Mouse (Mus musculus) brain, adult 2 months (tissue): ENCODE results near the gene Chn2.

Source experiments
- DNase-seq: peaks from one replicate; pipeline ENCODE4 v3.0.0; 2011; ENCODE audit warnings: low read depth, low spot score

Gene Chn2

DNA sequence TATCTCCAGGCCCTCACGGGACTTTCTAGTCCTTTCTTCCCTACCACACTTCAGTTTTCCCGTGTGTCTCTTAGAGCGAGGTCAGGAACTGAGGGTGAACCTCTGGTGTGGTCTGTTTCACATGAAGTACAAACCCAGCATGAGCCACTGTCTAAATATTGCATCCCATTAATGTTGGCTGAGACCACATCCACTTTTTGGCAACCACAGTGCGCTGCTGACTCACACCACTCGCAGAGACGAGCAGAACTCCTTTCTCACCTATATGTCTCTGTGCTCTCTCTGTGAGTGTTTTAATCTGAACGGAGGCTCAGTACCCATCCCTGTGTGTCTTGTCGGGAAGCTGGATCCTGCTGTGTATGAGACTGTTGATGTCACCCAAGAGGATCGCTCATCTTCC, 76.9 kb downstream of the Chn2 start:
- DNase-seq: peak; percentile 80

DNA sequence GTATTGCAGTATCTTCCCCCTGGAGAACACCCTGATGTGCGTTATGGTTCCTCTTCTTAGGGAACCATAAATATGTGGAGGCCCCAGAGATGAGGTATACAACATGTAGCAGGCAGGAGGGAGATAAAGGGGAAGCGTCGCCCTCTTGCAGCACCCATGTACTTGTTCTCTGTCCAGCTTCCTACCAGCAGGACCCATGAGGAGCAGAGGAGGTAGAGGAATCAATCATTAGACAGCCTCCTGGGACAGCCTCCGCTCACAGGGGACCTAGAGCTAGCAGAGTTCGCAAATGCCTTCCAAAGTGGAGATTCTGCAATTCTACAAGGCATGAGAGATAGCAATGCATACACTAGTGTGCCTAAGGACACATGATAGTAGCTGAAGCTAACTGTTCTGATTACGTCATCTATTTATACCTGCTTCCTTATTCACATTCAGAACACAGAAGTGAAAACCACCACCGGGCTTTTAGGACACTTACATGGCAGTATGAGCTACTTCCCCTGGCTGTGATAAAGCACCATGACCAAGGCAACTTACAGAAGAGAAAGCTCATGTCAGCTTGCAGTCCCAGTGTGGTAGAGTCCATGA, 77.7 kb downstream of the Chn2 start:
- DNase-seq: no peak

GRCm38 (mm10) chr6:54118395-54118794, 79.0 kb downstream of the Chn2 start:
- no peak for DNase-seq

DNA sequence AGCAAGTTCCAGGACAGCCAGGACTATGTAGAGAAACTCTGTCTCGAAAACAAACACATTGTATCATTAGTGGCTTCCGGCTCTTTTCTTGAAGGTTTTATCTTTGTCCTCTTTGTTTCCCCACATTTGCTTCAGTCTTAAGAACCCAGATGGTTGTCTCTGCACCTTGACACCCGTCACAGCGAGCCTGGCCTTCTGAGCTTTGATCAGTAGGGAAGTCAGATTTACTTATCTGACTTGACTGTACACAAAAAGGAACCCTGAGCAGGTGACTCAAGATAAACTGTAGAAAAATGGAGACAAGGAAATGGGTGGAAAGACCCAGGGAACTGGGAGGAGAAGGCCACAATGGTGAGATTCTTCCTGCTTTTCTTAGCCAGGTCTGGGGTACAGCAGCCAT, 79.5 kb downstream of the Chn2 start:
- DNase-seq: no peak

DNA sequence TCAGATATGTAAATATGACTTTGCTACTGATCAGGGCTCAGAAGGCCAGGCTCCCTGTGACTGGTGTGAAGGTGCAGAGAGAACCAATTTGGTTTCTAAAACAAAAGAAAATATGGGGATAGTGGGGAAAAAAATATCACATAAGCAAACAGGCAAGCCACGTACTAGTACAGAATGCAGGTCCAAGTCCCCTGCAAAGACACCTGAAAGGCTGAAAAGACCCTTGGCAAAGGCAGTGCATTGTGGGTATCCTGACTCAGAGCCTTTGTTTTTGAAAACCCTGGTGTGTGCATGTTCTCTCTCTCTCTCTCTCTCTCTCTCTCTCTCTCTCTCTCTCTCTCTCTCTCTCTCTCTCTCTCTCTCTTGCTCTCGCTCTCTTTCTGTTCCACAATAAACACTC, 80.1 kb downstream of the Chn2 start:
- no peak for DNase-seq

- peak; percentile 100 for DNase-seq
Measured at GRCm38 (mm10) chr6:54119885-54120666, 80.7 kb downstream of the Chn2 start.

DNA sequence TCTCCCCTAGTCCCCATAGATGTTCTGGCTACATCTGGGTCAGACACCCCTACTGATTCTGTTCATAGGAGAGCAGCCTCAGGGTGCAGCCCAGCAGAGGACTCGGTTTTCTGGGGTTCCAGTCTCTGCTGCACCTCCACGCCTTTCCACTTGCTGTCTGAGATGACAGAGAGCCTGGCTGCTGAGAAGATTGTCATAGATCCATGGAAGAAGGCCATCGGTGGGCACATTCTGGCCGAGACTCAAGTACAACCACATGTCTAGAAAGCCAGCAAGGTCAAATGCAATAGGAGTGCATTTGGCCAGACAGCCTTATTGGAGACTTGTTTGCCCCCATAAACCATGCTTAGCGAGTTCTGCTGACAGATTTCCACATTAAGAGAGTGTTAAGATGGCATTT, 81.5 kb downstream of the Chn2 start:
- DNase-seq: no peak

DNA sequence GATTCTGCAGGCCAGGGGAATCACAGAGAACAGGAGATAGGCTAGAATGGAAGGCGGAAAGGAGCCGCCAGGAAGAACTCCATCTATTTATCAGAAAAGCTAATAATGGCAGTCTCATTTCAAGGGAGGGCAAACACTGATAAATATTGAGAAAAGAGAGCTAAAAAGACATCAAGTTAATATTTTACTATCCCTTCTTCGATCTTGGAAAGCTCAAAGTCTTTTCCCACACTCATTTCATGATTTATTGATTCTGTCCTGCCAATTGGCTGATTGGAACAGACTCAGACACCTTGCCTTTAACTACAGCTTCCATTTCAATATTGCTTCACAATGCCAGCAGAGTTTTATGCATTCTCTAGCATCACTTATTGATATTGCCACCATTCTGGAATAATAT, 85.2 kb downstream of the Chn2 start:
- no peak for DNase-seq

- no peak for DNase-seq
Measured at GRCm38 (mm10) chr6:54125536-54125935, 86.2 kb downstream of the Chn2 start.

- DNase-seq: peak; percentile 89
Measured at GRCm38 (mm10) chr6:54126225-54126992, 87.1 kb downstream of the Chn2 start.

- peak; percentile 66 for DNase-seq
Measured at GRCm38 (mm10) chr6:54126993-54127697, 87.8 kb downstream of the Chn2 start.

GRCm38 (mm10) chr6:54128702-54129101, 89.3 kb downstream of the Chn2 start:
- peak; percentile 82 for DNase-seq

DNA sequence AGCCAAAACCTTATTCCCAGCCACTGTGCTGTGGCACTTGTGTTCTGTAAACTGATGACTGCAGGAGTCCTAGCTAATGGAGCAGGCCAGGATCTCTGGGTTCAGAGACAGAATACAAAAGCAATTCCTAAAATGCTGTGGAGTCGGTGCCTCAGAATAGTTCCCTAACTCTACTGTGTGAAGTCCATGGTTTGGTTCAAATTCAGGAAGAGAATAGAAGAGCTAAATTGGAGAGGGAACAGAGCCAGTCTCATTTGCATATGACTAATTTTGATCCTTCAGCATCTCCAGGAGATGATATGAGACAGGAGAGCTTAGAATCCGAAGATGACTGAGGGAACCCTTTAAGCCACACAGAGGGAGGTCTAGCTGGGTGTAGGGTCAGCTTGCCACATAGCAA, 90.2 kb downstream of the Chn2 start:
- peak; percentile 79 for DNase-seq

- DNase-seq: no peak
Measured at GRCm38 (mm10) chr6:54130881-54131280, 91.5 kb downstream of the Chn2 start.

DNA sequence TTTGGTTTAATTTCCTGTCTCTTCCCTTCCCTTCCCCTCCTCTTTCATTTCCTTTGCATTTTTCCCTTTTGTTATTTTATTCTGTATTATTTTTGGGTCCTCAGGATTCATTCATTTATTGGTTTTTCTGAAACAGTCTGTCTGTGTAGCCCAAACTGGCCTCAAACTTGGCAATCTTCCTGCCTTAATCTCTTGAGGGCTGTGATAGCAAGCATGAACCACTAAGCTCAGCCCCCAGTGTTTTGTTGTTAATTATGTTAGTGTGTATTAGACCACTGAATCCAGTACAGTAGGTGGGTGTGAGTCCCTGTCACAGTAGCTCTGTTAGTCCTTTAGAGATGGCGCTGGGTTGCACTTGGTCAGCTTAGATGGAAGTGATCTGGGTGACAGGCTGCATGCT, 93.2 kb downstream of the Chn2 start:
- DNase-seq: no peak

DNA sequence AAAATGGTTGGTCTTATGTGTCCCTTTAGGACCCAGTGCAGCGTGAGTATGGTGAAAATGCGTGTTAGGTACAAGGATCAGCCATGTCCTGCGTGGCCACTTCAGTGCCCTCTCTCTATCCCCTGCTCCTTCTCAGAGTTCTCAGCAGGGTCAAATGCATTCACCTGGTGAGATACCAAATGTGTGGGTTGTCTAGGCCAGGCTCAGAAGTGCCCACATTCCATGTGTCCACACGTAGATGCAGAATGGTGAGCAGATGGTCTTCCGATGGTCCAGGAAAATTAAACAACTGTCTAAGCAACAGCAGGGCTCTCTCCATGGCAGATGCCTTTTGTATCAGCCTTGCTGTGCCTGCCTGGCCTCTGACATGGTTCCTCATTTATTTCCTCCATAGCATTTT, 93.9 kb downstream of the Chn2 start:
- DNase-seq: peak; percentile 95

- no peak for DNase-seq
Measured at GRCm38 (mm10) chr6:54138157-54138556, 98.8 kb downstream of the Chn2 start.

GRCm38 (mm10) chr6:54140488-54140887, 101.1 kb downstream of the Chn2 start:
- DNase-seq: no peak

GRCm38 (mm10) chr6:54141165-54141564, 101.8 kb downstream of the Chn2 start:
- DNase-seq: peak; percentile 48

GRCm38 (mm10) chr6:54142848-54143651, 103.7 kb downstream of the Chn2 start:
- DNase-seq: no peak

DNA sequence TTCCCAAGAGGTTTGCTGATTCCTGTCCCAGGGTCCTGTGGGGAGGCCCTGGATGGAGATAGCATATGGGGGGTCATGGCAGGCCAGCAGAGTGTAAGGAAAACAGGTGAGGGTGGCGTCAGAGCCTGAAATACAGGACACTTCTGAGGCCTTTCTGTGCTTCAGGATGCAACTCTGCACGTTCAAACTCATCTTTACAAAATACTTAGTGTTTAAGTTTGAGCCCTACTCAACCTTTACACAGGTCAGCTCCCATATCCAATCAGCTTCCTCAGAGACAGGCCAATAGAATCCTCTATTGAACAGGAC, 104.3 kb downstream of the Chn2 start:
- no peak for DNase-seq
